Mouse (Mus musculus): Measurements from ENCODE around the gene Hyou1.

- TF ChIP-seq CTCF (IDR thresholded peaks at IDR 0.05; ENCODE audit: borderline replicate concordance, extremely low read depth, insufficient read depth, insufficient read length) = no peak
- TF ChIP-seq POLR2A (IDR thresholded peaks at IDR 0.05; ENCODE audit: borderline replicate concordance, extremely low read depth, insufficient read depth, insufficient read length, poor library complexity, severe bottlenecking) = no peak
These were observed 572 bp downstream of the Hyou1 start for GRCm38 (mm10) chr9:44379862-44380261.

Data from brain, embryonic 14.5 days (tissue).